Mouse (Mus musculus) midbrain, postnatal 0 days (tissue): ENCODE results near the gene Klk10. TPM values are rescaled to one million over a fixed set of nuclear protein-coding genes. Genes with fewer than 3 reads are reported as not detected.

ENCODE experiments used
- ATAC-seq: fragments of 200-750 bp; cut with Nextera tagmentation; 2 replicates; pipeline ENCODE4 v1.8.0; 2017; ENCODE audit warnings: moderate number of reproducible peaks, mild to moderate bottlenecking, moderate TSS enrichment, moderate library complexity; ENCODE audit not compliant: low FRiP score
- DNase-seq: peaks from one replicate; pipeline ENCODE4 v3.0.0-alpha.2; 2015; ENCODE audit warnings: low spot score
- H3K27ac ChIP-seq: fragments of 300-500 bp; sonication (generic); 2 replicates; pipeline ENCODE4 v1.5.1; 2014; ENCODE audit warnings: low read depth, mild to moderate bottlenecking, low read length, mixed read lengths
- H3K27me3 ChIP-seq: fragments of 300-500 bp; sonication (generic); 2 replicates; pipeline ENCODE4 v1.6.1; 2014; ENCODE audit warnings: low read length, control low read depth, mixed read lengths; ENCODE audit not compliant: insufficient read depth
- H3K36me3 ChIP-seq: fragments of 300-500 bp; sonication (generic); 2 replicates; pipeline ENCODE4 v1.6.1; 2014; ENCODE audit warnings: low read length, control low read depth, mixed read lengths; ENCODE audit not compliant: insufficient read depth
- H3K4me1 ChIP-seq: fragments of 300-500 bp; sonication (generic); 2 replicates; pipeline ENCODE4 v1.6.1; 2014; ENCODE audit warnings: mild to moderate bottlenecking, control low read depth, antibody characterized with exemption, low read length, mixed read lengths; ENCODE audit not compliant: insufficient read depth
- H3K4me2 ChIP-seq: fragments of 300-500 bp; sonication (generic); 2 replicates; pipeline ENCODE4 v1.6.1; 2014; ENCODE audit warnings: low read depth, mild to moderate bottlenecking, low read length, mixed read lengths; ENCODE audit not compliant: poor library complexity, severe bottlenecking
- H3K4me3 ChIP-seq: fragments of 300-500 bp; sonication (generic); 2 replicates; pipeline ENCODE4 v1.5.1; 2014; ENCODE audit warnings: low read depth, mild to moderate bottlenecking, low read length, moderate library complexity
- H3K9ac ChIP-seq: fragments of 300-500 bp; sonication (generic); replicated peaks from 2 replicates; pipeline ENCODE4 v1.6.1; 2014; ENCODE audit warnings: mild to moderate bottlenecking, low read length, moderate library complexity, mixed read lengths; ENCODE audit not compliant: poor library complexity, severe bottlenecking
- H3K9me3 ChIP-seq: fragments of 300-500 bp; sonication (generic); 2 replicates; pipeline ENCODE4 v1.6.1; 2016; ENCODE audit warnings: low read length, control low read depth
- CTCF ChIP-seq: IDR thresholded peaks from 2 replicates; pipeline ENCODE4 v1.5.1; 2016; ENCODE audit warnings: antibody characterized with exemption, mild to moderate bottlenecking
- WGBS: fragments of 180-500 bp; shearing (Covaris S2); extraction: QIAGEN DNeasy Blood & Tissue Kit; methylation state at CpG from one replicate; pipeline ENCODE4 v1.1.7; 2014; 5-methylcytosine and 5-hydroxymethylcytosine counted together
- polyA plus RNA-seq: library from polyadenylated mRNA; unstranded; fragments of >200 nt; fragmentation: Nextera tagmentation; extraction: Ambion mirVana; gene quantifications from 2 replicates; pipeline ENCODE4 v1.2.1, GENCODE M21; 2015
- total RNA-seq: library from RNA; depleted of rRNA; stranded (reverse); fragments of >200 nt; gene quantifications from 2 replicates; pipeline ENCODE4 v1.2.3, GENCODE M21; 2014

The Klk10 gene
- total and polyA plus RNA-seq, 2 experiments from 2014 or later: 0.66 TPM; not detected in 1

DNA sequence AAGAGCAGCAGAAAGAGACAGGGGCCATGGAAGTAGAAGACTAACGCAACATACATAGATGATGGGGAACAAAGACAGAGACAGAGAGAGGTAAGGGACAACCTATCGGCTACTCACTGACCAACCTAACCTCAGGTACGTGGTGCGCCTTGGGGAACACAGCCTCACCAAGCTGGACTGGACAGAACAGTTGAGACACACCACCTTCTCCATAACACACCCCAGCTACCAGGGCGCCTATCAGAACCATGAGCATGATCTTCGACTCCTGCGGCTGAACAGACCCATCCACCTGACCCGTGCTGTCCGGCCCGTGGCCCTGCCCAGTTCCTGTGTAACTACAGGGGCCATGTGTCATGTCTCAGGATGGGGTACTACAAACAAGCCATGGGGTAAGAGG is 10.1 kb upstream of the Klk10 start:
- Histone ChIP-seq H3K9me3 (no peaks in the 10 kb centered on the region), H3K36me3 (no peaks in the 10 kb centered on the region), H3K4me2 (no peak overlapping the region), H3K9ac (no peak overlapping the region), H3K27me3 (no peaks in the 10 kb centered on the region), H3K4me1 (no peaks in the 10 kb centered on the region), H3K4me3 (no peak overlapping the region), H3K27ac (no peak overlapping the region)
- 93% methylated on average over 10 of the region's 10 CpGs for WGBS
- no peak for DNase-seq
- no peak for TF ChIP-seq CTCF
- no peak for ATAC-seq

DNA sequence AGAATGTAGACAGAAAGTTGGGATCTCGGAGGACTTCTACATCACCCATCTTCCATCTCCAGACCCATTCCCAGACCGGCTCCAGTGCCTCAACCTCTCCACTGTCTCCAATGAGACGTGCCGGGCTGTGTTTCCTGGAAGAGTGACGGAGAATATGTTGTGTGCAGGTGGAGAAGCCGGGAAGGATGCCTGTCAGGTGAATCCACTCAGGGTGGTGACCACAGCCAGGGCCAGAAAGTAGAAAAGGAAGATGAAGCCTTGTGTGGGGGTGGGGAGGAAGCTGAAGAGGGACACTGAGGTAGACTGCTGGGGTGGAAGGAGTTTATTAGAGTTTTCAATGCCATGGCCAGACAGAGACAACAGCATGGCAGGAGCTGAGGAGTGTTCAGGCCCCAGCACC is 8.9 kb upstream of the Klk10 start:
- 94% methylated on average over 6 of the region's 6 CpGs for WGBS
- no peaks in the 10 kb centered on the region for H3K4me1 ChIP-seq
- H3K4me3 ChIP-seq: no peak overlapping the region
- ATAC-seq (no peak), DNase-seq (no peak)
- no peak for TF ChIP-seq CTCF
- no peak overlapping the region for H3K9ac ChIP-seq
- no peaks in the 10 kb centered on the region for H3K27me3 ChIP-seq
- H3K4me2 ChIP-seq: no peak overlapping the region
- H3K36me3 ChIP-seq: no peaks in the 10 kb centered on the region
- H3K27ac ChIP-seq: no peak overlapping the region
- no peaks in the 10 kb centered on the region for H3K9me3 ChIP-seq

DNA sequence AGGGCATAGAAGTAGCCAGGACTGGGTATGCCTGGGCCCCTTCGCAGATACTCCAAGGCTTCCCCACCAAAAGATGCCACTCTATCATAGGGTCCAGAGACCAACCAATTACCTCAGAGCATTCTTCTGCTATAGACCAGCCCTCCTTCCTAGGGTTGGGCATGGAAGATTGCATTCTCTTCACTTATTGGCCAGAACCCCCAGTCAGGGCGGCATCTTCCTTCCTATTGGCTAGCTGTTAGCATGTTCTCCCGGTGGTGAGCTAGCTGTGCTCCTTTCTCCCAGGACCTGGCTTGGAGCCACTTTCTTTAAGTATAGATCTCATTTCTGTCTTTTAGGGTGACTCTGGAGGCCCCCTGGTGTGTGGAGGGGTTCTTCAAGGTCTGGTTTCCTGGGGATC is 7.9 kb upstream of the Klk10 start:
- H3K4me1 ChIP-seq: no peaks in the 10 kb centered on the region
- no peak for DNase-seq
- no peaks in the 10 kb centered on the region for H3K9me3 ChIP-seq
- no peak overlapping the region for H3K4me2 ChIP-seq
- no peak for ATAC-seq
- no peaks in the 10 kb centered on the region for H3K36me3 ChIP-seq
- TF ChIP-seq CTCF: no peak
- H3K27me3 ChIP-seq: no peaks in the 10 kb centered on the region
- H3K9ac ChIP-seq: no peak overlapping the region
- H3K4me3 ChIP-seq: no peak overlapping the region
- no peak overlapping the region for H3K27ac ChIP-seq
- WGBS: 81% methylated on average over 3 of the region's 3 CpGs

DNA sequence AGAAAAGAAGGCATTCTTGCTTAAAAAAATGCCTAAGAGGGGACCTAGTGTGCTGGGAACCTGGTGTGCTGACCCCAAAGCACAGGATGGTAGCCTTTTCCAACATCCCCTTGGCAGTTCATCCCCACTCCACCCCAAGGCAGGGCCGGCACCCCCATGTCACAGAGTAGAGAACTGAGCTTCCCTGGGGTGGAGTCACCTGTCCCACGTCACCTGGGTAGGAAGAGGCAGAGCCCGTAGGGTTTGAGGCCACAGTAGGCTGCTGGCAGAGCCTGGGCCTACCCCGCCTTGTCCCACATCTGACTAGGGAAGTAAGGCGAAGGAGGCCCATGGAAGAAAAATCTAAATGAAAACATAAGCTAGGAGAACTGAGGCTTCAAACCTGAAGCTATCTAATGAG is 6.5 kb upstream of the Klk10 start, which contains the start of gene Klk11:
Gene Klk11, plus strand, starts transcription at position 241 of the 400 bp plus-strand sequence.
- no peak within 1 kb of the TSS for H3K27ac ChIP-seq
- H3K9me3 ChIP-seq: no peaks in the 10 kb centered on the region
- H3K9ac ChIP-seq: no peak within 1 kb of the TSS
- H3K27me3 ChIP-seq: no peaks in the 10 kb centered on the region
- no peak for TF ChIP-seq CTCF
- DNase-seq (no peak), ATAC-seq (no peak)
- H3K4me1 ChIP-seq: no peaks in the 10 kb centered on the region
- no peak within 1 kb of the TSS for H3K4me2 ChIP-seq
- WGBS: 93% methylated on average over 5 of the region's 5 CpGs
- no peak within 1 kb of the TSS for H3K4me3 ChIP-seq
- no peaks in the 10 kb centered on the region for H3K36me3 ChIP-seq

DNA sequence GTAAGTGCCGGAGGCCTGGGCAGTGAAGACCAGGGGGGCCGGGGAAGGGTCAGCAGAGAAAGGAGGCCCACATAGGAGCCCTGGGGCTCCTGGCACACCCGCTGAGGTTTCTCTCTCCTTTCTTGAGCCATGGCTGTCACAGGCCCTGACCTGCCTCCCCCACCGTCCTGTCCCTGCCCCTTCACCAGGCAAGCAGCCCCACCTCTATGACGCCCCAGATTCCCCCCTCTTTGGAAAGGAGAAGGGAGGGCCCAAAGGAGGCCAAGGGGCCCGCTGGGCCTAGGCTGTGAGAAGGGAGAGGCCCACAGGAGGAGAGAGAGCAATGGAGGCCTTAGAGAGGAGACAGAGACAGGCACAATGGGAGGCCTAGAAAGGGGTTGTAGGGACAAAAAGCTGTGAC is 6.0 kb upstream of the Klk10 start:
- WGBS: 38% methylated on average over 6 of the region's 6 CpGs
- Histone ChIP-seq H3K27me3 (no peaks in the 10 kb centered on the region), H3K4me1 (no peaks in the 10 kb centered on the region), H3K36me3 (no peaks in the 10 kb centered on the region), H3K9ac (no peak overlapping the region), H3K4me3 (no peak overlapping the region), H3K4me2 (no peak overlapping the region), H3K27ac (no peak overlapping the region), H3K9me3 (no peaks in the 10 kb centered on the region)
- ATAC-seq: no peak
- no peak for DNase-seq
- TF ChIP-seq CTCF: no peak

DNA sequence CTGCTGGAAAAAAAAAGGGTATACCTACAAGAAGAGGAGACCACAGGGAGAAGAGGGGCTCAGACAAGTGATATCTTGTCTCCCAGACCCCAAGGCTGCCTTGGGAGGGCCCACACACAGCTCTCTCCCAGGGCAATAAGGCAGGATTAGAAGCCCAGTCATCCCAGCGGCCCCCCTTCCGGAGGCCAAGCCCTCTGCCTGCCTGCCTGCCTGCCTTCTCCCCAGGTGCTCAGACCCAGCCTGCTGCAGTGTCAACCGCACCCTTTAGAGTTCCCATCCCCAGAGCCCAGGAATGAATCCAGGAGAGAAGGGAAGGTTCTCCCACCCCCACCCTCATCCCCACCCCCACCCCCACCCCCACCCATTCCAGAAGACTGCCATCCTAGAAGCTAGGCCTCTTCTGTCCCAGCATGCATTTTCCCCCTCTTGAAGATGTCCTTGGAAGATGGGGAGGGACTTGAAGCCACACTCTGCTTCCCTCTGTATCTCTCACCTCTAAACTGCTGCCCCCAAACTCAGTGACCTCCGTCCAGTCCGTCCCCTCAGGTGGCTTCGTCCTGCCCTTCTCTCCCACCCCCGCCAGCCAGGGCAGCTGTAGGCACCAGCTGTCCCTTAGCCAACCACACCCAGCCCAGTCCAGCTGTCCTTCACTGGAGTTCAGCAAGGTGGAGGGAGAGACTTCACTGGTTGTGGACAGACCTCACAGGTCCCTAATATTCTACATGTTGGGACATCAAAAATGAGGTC is 5.4 kb upstream of the Klk10 start:
- no peak overlapping the region for H3K4me3 ChIP-seq
- H3K4me1 ChIP-seq: no peaks in the 10 kb centered on the region
- no peak for TF ChIP-seq CTCF
- no peak overlapping the region for H3K27ac ChIP-seq
- 50% methylated on average over 6 of the region's 7 CpGs for WGBS
- no peaks in the 10 kb centered on the region for H3K27me3 ChIP-seq
- H3K9me3 ChIP-seq: no peaks in the 10 kb centered on the region
- H3K4me2 ChIP-seq: no peak overlapping the region
- H3K36me3 ChIP-seq: no peaks in the 10 kb centered on the region
- no peak overlapping the region for H3K9ac ChIP-seq
- DNase-seq (no peak), ATAC-seq (no peak)
